Mouse (Mus musculus): ENCODE results near the gene Tex37.

DNA sequence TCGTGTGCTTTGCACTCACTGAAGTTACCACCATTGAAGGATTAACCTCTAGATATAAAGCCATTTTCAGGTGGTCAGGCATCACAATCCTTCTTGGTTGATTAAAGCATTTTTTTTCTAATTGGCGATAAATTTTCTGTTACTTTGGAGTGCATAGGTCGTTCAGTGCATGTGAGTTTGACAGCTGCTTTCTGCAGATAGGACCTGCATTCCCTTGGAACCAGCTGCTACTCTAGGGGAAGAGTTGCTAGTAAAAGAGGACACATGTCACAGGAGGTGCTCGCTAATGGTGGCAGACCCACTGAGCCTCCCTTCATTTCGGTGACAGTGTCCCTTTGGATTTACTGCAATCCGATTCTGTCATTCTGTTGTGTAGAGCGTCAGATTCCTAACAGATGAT lies 46.2 kb downstream of the Tex37 start:
- no peak for TF ChIP-seq CTCF (conservative IDR thresholded peaks at IDR 0.05; ENCODE audit: low read length)
- no peak for TF ChIP-seq NANOG (IDR thresholded peaks at IDR 0.05; ENCODE audit: borderline replicate concordance, low read length)
- TF ChIP-seq POU5F1 (IDR thresholded peaks at IDR 0.05; ENCODE audit: borderline replicate concordance, low read length), result no peak
